Mouse (Mus musculus) stomach, embryonic 15.5 days (tissue): ENCODE results near the gene Rnasek. TPM values are rescaled to one million over a fixed set of nuclear protein-coding genes. Genes with fewer than 3 reads are reported as not detected.
A peak's percentile ranks its signal among the peaks of the same experiment; 100 is the strongest.

ENCODE experiments used
- ATAC-seq: fragments of 200-750 bp; cut with Nextera tagmentation; 2 replicates; pipeline ENCODE4 v1.8.0; 2017; ENCODE audit warnings: low read depth, moderate number of reproducible peaks, moderate TSS enrichment; ENCODE audit not compliant: insufficient read depth, low FRiP score
- H3K27ac ChIP-seq: fragments of 300-500 bp; sonication (generic); 2 replicates; pipeline ENCODE4 v1.5.1; 2015; ENCODE audit warnings: mild to moderate bottlenecking, inconsistent platforms
- H3K27me3 ChIP-seq: fragments of 300-500 bp; sonication (generic); replicated peaks from 2 replicates; pipeline ENCODE4 v1.6.1; 2015; ENCODE audit warnings: inconsistent platforms
- H3K36me3 ChIP-seq: fragments of 300-500 bp; sonication (generic); 2 replicates; pipeline ENCODE4 v1.6.1; 2015; ENCODE audit warnings: inconsistent platforms
- H3K4me1 ChIP-seq: fragments of 300-500 bp; sonication (generic); 2 replicates; pipeline ENCODE4 v1.6.1; 2015; ENCODE audit warnings: inconsistent platforms
- H3K4me2 ChIP-seq: fragments of 300-500 bp; sonication (generic); 2 replicates; pipeline ENCODE4 v1.6.1; 2015; ENCODE audit warnings: mild to moderate bottlenecking, inconsistent platforms
- H3K4me3 ChIP-seq: fragments of 300-500 bp; sonication (generic); replicated peaks from 2 replicates; pipeline ENCODE4 v1.5.1; 2015; ENCODE audit warnings: inconsistent platforms
- H3K9ac ChIP-seq: fragments of 300-500 bp; sonication (generic); 2 replicates; pipeline ENCODE4 v1.6.1; 2015; ENCODE audit warnings: inconsistent platforms
- H3K9me3 ChIP-seq: fragments of 300-500 bp; sonication (generic); 2 replicates; pipeline ENCODE4 v1.6.1; 2016; ENCODE audit warnings: inconsistent platforms
- WGBS: fragments of 180-500 bp; shearing (Covaris S2); methylation state at CpG from one replicate; pipeline ENCODE4 v1.1.7; 2015; 5-methylcytosine and 5-hydroxymethylcytosine counted together
- polyA plus RNA-seq: library from polyadenylated mRNA; unstranded; fragments of >200 nt; fragmentation: Nextera tagmentation; extraction: Ambion mirVana; gene quantifications from 2 replicates; pipeline ENCODE4 v1.2.1, GENCODE M21; 2015

Gene Rnasek
- polyA plus RNA-seq, 1 experiment from 2014 or later = 222 TPM

DNA sequence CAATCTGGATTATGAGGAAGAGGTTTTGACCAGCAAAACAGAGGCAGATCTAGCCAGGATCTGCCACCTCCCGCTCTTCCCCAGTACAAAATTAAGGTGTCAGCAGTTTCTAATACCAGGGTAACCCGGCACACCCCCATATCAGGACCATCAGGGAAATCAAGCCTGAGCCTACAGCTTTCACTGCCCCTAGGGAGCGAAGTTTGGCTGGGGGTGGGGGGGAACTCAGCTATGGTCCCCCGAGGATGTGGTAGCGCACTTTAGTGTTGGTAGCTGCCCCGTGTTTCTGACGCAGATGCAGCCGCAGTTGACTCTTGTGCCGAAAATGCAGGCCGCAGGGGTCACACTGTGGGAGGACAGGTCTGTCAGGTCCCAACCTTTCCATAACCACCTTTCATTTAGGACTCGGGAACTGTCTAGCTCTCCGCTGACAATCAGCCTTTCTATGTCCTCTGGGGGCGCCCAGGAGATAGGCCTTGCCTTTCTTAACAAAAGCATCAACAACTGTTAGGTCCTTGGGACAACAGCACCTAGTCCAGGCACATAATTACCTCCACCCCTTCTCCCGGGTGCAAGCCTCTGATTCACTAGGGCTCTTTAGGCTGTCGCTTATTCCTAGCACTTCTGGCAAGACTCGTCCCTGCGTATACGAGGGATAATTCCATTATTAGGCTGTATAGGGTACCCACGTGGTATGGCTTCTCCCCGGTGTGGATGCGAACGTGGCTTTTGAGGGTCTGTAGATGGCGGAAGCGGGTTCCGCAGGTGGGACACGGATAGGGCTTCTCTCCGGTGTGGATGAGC lies 13.6 kb downstream of the Rnasek start:
- Histone ChIP-seq H3K4me1 (peaks cover 40% of the 10 kb centered on the region), H3K9ac (peak overlapping the region; percentile 13; the same call in 1 of the 2 replicates), H3K9me3 (no peaks in the 10 kb centered on the region), H3K27ac (peak overlapping the region; percentile 55), H3K4me3 (peak overlapping the region; percentile 37), H3K36me3 (no peaks in the 10 kb centered on the region), H3K4me2 (peak overlapping the region; percentile 58), H3K27me3 (peaks cover 25% of the 10 kb centered on the region)
- no peak for ATAC-seq
- WGBS = 30% methylated on average over 27 of the region's 27 CpGs

DNA sequence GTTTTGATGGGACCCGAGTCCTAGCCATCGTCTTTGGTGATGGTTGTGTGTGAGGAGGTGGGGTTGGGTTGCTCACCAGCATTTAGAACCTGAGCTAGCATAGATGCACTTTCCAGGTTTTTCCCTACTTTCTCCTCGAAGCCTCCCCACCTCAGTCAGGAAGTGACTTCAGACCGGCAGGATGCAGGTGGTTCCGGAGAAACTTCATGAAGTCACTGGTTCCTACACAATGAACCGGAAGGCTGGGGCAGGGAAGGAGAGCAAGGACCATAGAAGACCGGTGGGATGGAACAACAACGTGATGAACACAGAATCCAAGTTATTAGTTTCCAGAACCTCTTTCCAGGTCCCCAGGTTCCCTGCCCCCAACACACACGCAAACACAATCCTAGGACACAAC lies 15.9 kb downstream of the Rnasek start:
- Histone ChIP-seq H3K4me3 (no peak overlapping the region), H3K27me3 (peaks cover 20% of the 10 kb centered on the region; the same call in 1 of the 2 replicates), H3K9me3 (no peaks in the 10 kb centered on the region), H3K4me1 (peaks cover 28% of the 10 kb centered on the region), H3K9ac (no peak overlapping the region), H3K4me2 (no peak overlapping the region), H3K36me3 (no peaks in the 10 kb centered on the region), H3K27ac (no peak overlapping the region)
- 82% methylated on average over 9 of the region's 9 CpGs for WGBS
- ATAC-seq = no peak

GRCm38 (mm10) chr11:70221603-70222500 lies 17.8 kb downstream of the Rnasek start:
- peak overlapping the region; percentile 78 for H3K27ac ChIP-seq
- H3K4me3 ChIP-seq = peak overlapping the region; percentile 51
- H3K36me3 ChIP-seq = no peaks in the 10 kb centered on the region
- peak; percentile 61; the same call in 1 of the 2 replicates for ATAC-seq
- H3K9ac ChIP-seq = peak overlapping the region; percentile 17; the same call in 1 of the 2 replicates
- no peaks in the 10 kb centered on the region for H3K9me3 ChIP-seq
- peaks cover 20% of the 10 kb centered on the region for H3K4me1 ChIP-seq
- H3K4me2 ChIP-seq = peak overlapping the region; percentile 94
- H3K27me3 ChIP-seq = 0 out of 2 replicates have a peak, but pooled peaks cover 7% of the 10 kb centered on the region
- 13% methylated on average over 14 of the region's 14 CpGs for WGBS

DNA sequence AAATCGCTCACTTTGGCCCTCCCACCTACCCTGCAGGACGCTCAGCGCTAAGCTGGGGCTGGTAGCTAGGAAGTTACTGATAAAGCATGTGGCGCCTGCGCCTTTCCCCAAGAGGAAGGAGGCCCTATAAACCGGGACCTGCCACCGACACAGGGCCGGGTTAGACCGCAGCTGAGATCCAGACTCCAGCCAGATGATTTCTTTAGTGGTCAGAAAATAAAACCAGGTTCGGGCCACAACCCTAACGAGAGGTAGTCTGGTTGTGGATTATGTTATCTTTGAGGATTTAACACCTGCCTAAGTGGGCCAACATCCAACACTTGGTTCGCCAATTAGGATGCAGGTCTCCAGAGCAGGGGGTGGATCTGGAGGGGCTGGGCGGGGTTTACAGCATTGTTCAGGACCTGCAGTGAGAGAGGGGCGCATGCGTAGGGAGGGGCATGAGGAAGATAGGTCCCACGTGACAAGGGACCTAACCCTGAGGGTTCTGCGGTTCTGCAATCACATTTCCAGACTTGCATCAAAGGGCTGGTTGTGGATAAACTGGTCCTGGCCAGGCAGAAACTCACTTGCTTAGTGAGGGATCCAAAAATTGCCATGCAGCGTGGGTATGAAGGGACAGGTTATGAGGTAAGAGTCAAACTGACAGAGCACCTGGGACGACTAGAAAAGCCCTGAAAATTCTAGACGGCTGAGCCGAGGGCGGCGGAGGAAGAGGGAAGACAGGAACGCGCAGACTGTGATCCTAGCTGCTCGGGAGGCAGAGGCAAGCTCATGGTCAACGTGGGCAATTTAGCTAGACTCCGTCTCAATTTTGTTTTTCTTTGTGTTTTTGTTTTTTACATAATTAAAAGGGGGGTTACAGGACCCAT lies 18.7 kb downstream of the Rnasek start, which contains the start of gene Slc16a13:
Slc16a13 (minus strand) TSS at position 334 of the 872 bp plus-strand sequence.
- H3K4me2 ChIP-seq = peak within 1 kb of the TSS; percentile 94
- under 1% methylated on average over 28 of the region's 28 CpGs for WGBS
- H3K9ac ChIP-seq = peak within 1 kb of the TSS; percentile 59; the same call in 1 of the 2 replicates
- peak within 1 kb of the TSS; percentile 51 for H3K4me3 ChIP-seq
- H3K27ac ChIP-seq = peak within 1 kb of the TSS; percentile 78
- peaks cover 5% of the 10 kb centered on the region for H3K27me3 ChIP-seq
- no peaks in the 10 kb centered on the region for H3K9me3 ChIP-seq
- H3K36me3 ChIP-seq = no peaks in the 10 kb centered on the region
- peak; percentile 91 for ATAC-seq
- H3K4me1 ChIP-seq = peaks cover 12% of the 10 kb centered on the region; the same call in 1 of the 2 replicates

DNA sequence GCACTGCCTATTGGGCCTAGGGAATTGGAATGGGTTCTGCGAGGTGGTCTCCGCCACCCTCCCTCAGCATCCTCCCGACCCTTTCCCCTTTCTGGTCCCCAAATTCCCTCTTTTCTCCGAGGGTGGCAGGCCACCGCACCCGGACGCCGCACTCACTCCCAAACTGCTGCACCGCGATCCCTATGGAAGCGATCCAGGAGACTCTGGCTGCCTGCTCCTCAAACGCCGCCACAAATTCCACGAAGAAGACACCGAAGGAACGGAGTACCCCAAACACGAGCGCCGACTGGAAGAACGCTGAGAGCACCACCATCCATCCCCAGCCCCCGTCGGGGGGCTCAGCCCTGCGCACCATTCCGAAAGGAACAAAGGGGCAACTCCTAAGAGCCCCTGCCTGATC lies 19.3 kb downstream of the Rnasek start:
- no peak for ATAC-seq

DNA sequence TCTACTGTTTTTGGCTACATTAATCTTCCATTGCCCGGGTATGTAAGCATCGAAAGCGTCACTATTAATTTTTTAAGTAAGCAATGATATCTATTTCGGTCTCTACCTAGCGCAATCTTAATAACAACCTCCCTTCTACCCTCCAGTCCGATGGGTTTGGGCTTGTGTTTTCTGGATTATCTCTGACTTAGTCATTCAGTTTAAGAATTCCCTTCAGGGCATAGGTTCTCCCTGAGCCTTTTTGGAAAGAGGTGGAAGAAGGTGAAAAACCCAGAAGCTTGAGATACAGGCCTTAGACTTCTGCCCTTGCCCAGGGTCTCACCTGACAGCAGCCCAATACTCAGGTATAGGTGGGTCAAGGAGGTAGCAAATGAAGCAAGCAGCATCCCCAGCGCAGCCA lies 19.8 kb downstream of the Rnasek start:
- H3K4me2 ChIP-seq = peak overlapping the region; percentile 94
- H3K4me1 ChIP-seq = peaks cover 15% of the 10 kb centered on the region
- no peaks in the 10 kb centered on the region for H3K9me3 ChIP-seq
- peak overlapping the region; percentile 51 for H3K4me3 ChIP-seq
- peaks cover 14% of the 10 kb centered on the region for H3K27me3 ChIP-seq
- 63% methylated on average over 7 of the region's 7 CpGs for WGBS
- H3K36me3 ChIP-seq = no peaks in the 10 kb centered on the region
- H3K9ac ChIP-seq = peak overlapping the region; percentile 59; the same call in 1 of the 2 replicates
- ATAC-seq = no peak
- no peak overlapping the region for H3K27ac ChIP-seq

More for the DNA sequence above, 19.3 kb downstream of the Rnasek start:
- WGBS = 2% methylated on average over 24 of the region's 24 CpGs
- Histone ChIP-seq H3K9me3 (no peaks in the 10 kb centered on the region), H3K9ac (peak overlapping the region; percentile 59; the same call in 1 of the 2 replicates), H3K4me1 (peaks cover 12% of the 10 kb centered on the region; the same call in 1 of the 2 replicates), H3K4me2 (peak overlapping the region; percentile 94), H3K4me3 (peak overlapping the region; percentile 51), H3K27me3 (peaks cover 9% of the 10 kb centered on the region), H3K27ac (peak overlapping the region; percentile 70), H3K36me3 (no peaks in the 10 kb centered on the region)

DNA sequence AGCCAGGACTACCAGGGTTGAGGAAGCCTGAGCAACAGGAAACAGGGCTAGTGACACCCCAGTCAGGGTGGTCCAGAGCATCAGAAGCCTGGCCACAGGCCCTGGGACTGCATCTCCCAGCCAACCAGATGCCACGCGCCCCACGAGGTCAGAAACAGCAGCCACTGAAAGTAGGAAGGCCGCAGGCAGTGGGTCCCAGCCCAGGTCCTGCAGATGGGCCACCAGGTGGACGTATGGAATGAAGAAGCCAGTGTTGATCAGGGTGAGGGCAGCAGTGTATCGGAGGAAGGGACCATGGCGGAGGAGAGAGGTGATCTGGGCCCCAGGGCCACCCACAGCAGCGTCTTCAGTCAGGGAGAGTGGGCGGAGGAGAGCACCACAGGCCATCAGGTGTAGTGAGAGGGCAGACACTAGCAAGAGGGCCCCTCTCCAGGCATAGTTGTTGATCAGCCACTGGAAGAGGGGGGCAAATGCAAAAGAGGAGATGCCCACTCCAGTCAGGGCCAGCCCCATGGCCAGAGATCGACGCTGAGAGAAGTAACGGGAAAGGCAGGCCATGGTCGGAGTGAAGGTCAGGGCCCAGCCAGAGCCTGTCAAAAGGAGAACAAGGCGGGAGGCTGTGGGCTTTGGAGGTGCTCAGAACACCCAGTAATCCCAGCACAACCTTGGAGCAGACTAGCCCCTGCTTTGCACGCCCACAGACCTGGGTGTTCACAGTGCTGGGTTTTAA lies 20.7 kb downstream of the Rnasek start:
- no peak overlapping the region for H3K27ac ChIP-seq
- H3K4me1 ChIP-seq = peaks cover 25% of the 10 kb centered on the region
- H3K9ac ChIP-seq = no peak overlapping the region
- no peaks in the 10 kb centered on the region for H3K36me3 ChIP-seq
- no peak for ATAC-seq
- H3K4me3 ChIP-seq = no peak overlapping the region
- 88% methylated on average over 15 of the region's 15 CpGs for WGBS
- H3K9me3 ChIP-seq = no peaks in the 10 kb centered on the region
- H3K27me3 ChIP-seq = peaks cover 24% of the 10 kb centered on the region
- H3K4me2 ChIP-seq = 0 out of 2 replicates have a peak overlapping the region, but pooled peaks have one; percentile 94

DNA sequence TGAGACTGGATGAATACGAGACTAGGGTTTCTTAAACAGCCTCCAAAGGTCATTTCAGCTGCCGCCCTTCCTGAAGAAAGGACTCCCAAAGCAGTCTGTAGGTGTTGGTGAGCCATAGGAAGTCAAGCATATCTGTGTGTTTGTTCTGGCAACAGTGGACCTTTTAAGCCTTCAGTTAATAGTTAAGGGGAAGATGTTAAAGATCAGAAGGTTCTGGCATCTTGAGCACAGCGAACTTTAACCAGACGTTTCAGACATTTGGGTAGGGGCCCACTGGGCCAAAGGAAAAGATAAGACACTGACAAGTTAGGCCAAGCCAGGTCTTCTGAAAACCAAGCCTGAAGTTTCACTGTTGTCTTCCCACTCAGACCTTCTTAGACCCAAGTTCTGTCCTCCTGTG lies 21.6 kb downstream of the Rnasek start:
- Histone ChIP-seq H3K4me1 (peaks cover 29% of the 10 kb centered on the region), H3K9me3 (no peaks in the 10 kb centered on the region), H3K4me2 (no peak overlapping the region), H3K27ac (no peak overlapping the region), H3K27me3 (peaks cover 31% of the 10 kb centered on the region), H3K4me3 (no peak overlapping the region), H3K9ac (no peak overlapping the region), H3K36me3 (no peaks in the 10 kb centered on the region)
- ATAC-seq = no peak
- WGBS = 82% methylated on average over 4 of the region's 4 CpGs

GRCm38 (mm10) chr11:70216103-70216502 lies 23.5 kb downstream of the Rnasek start:
- Histone ChIP-seq H3K4me2 (no peak overlapping the region), H3K27me3 (peaks cover 31% of the 10 kb centered on the region), H3K4me3 (no peak overlapping the region), H3K36me3 (no peaks in the 10 kb centered on the region), H3K27ac (no peak overlapping the region), H3K9ac (no peak overlapping the region), H3K4me1 (peaks cover 25% of the 10 kb centered on the region), H3K9me3 (no peaks in the 10 kb centered on the region)
- 53% methylated on average over 3 of the region's 3 CpGs for WGBS
- no peak for ATAC-seq

DNA sequence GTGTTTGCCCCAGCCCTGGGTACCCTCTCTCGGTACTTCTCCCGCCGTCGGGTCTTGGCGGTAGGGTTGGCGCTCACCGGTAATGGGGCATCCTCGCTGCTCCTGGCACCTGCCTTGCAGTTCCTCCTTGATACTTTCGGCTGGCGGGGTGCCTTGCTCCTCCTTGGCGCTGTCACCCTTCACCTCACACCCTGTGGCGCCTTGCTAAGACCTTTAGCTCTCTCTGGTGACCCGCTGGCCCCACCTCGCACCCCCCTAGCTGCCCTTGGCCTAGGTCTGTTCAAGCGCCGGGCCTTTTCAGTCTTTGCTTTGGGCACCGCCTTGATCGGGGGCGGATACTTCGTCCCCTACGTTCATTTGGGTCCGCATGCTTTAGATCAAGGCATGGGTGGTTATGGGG lies 24.3 kb downstream of the Rnasek start:
- WGBS = 23% methylated on average over 22 of the region's 22 CpGs
- H3K27me3 ChIP-seq = peaks cover 31% of the 10 kb centered on the region
- peaks cover 23% of the 10 kb centered on the region for H3K4me1 ChIP-seq
- H3K36me3 ChIP-seq = no peaks in the 10 kb centered on the region
- no peak overlapping the region for H3K9ac ChIP-seq
- ATAC-seq = no peak
- no peak overlapping the region; the same call in 1 of the 2 replicates for H3K4me2 ChIP-seq
- H3K4me3 ChIP-seq = no peak overlapping the region
- no peak overlapping the region for H3K27ac ChIP-seq
- H3K9me3 ChIP-seq = no peaks in the 10 kb centered on the region
